Mouse (Mus musculus): Measurements from ENCODE around the gene Brox. TPM values are rescaled to one million over a fixed set of nuclear protein-coding genes. Genes with fewer than 3 reads are reported as not detected.
"Not testable (repeated sequence)": the region's sequence is repeated elsewhere in the genome, so short reads cannot be mapped to it uniquely, and the experiment has no call there.

Gene Brox
- polyA plus RNA-seq, 1 experiment: 19.8 TPM

GRCm38 (mm10) chr1:183320708-183321107 lies 23.6 kb upstream of the Brox start:
- no peak for DNase-seq
- H3K27me3 ChIP-seq (replicated peaks; ENCODE audit: control insufficient read depth, insufficient read depth, low read length): no peaks in the 10 kb centered on the region
- no peak for TF ChIP-seq CTCF (conservative IDR thresholded peaks at IDR 0.05; ENCODE audit: insufficient read depth, insufficient read length, low read depth, low read length)
- TF ChIP-seq POLR2A (IDR thresholded peaks at IDR 0.05; ENCODE audit: low read depth, low read length): no peak
- H3K27ac ChIP-seq (ENCODE audit: insufficient read depth, low read depth, low read length): no peak overlapping the region
- H3K4me1 ChIP-seq (ENCODE audit: control insufficient read depth, insufficient read depth, low read length): no peaks in the 10 kb centered on the region
- H3K36me3 ChIP-seq (ENCODE audit: control insufficient read depth, insufficient read depth, low read length): peaks cover 8% of the 10 kb centered on the region
- no peak overlapping the region for H3K4me3 ChIP-seq (ENCODE audit: insufficient read depth, low read depth, low read length)
- 68% methylated on average over 3 of the region's 3 CpGs for WGBS

GRCm38 (mm10) chr1:183315783-183316182 lies 18.7 kb upstream of the Brox start:
- Histone ChIP-seq H3K27me3 (replicated peaks; ENCODE audit: control insufficient read depth, insufficient read depth, low read length) (no peaks in the 10 kb centered on the region), H3K4me3 (ENCODE audit: insufficient read depth, low read depth, low read length) (no peak overlapping the region), H3K36me3 (ENCODE audit: control insufficient read depth, insufficient read depth, low read length) (no peaks in the 10 kb centered on the region), H3K4me1 (ENCODE audit: control insufficient read depth, insufficient read depth, low read length) (no peaks in the 10 kb centered on the region), H3K27ac (ENCODE audit: insufficient read depth, low read depth, low read length) (no peak overlapping the region)
- 94% methylated on average over 2 of the region's 2 CpGs for WGBS
- TF ChIP-seq POLR2A (IDR thresholded peaks at IDR 0.05; ENCODE audit: low read depth, low read length) (no peak), CTCF (conservative IDR thresholded peaks at IDR 0.05; ENCODE audit: insufficient read depth, insufficient read length, low read depth, low read length) (no peak)
- DNase-seq: peak; percentile 14

- H3K36me3 ChIP-seq (ENCODE audit: control insufficient read depth, insufficient read depth, low read length): no peaks in the 10 kb centered on the region; the same call in 1 of the 2 replicates
- no peaks in the 10 kb centered on the region for H3K4me1 ChIP-seq (ENCODE audit: control insufficient read depth, insufficient read depth, low read length)
- WGBS: 88% methylated on average over 2 of the region's 2 CpGs
- no peak overlapping the region for H3K4me3 ChIP-seq (ENCODE audit: insufficient read depth, low read depth, low read length)
- no peak overlapping the region for H3K27ac ChIP-seq (ENCODE audit: insufficient read depth, low read depth, low read length)
- no peaks in the 10 kb centered on the region for H3K27me3 ChIP-seq (replicated peaks; ENCODE audit: control insufficient read depth, insufficient read depth, low read length)
- TF ChIP-seq POLR2A (IDR thresholded peaks at IDR 0.05; ENCODE audit: low read depth, low read length) (no peak), CTCF (conservative IDR thresholded peaks at IDR 0.05; ENCODE audit: insufficient read depth, insufficient read length, low read depth, low read length) (no peak)
- DNase-seq: no peak
These were observed 15.0 kb upstream of the Brox start for GRCm38 (mm10) chr1:183312076-183312475.

GRCm38 (mm10) chr1:183309601-183310000 lies 12.5 kb upstream of the Brox start:
- H3K4me3 ChIP-seq (ENCODE audit: insufficient read depth, low read depth, low read length); H3K4me1 ChIP-seq (ENCODE audit: control insufficient read depth, insufficient read depth, low read length); H3K27ac ChIP-seq (ENCODE audit: insufficient read depth, low read depth, low read length); H3K27me3 ChIP-seq (replicated peaks; ENCODE audit: control insufficient read depth, insufficient read depth, low read length); DNase-seq; H3K36me3 ChIP-seq (ENCODE audit: control insufficient read depth, insufficient read depth, low read length): not testable (repeated sequence)
- WGBS: 89% methylated on average over 2 of the region's 2 CpGs

GRCm38 (mm10) chr1:183308476-183308875 lies 11.4 kb upstream of the Brox start:
- WGBS: 87% methylated on average over 1 of the region's 1 CpGs
- no peak for DNase-seq
- no peak overlapping the region for H3K4me3 ChIP-seq (ENCODE audit: insufficient read depth, low read depth, low read length)
- no peaks in the 10 kb centered on the region; the same call in 1 of the 2 replicates for H3K36me3 ChIP-seq (ENCODE audit: control insufficient read depth, insufficient read depth, low read length)
- H3K27me3 ChIP-seq (replicated peaks; ENCODE audit: control insufficient read depth, insufficient read depth, low read length): no peaks in the 10 kb centered on the region
- no peak overlapping the region for H3K27ac ChIP-seq (ENCODE audit: insufficient read depth, low read depth, low read length)
- H3K4me1 ChIP-seq (ENCODE audit: control insufficient read depth, insufficient read depth, low read length): no peaks in the 10 kb centered on the region
- TF ChIP-seq POLR2A (IDR thresholded peaks at IDR 0.05; ENCODE audit: low read depth, low read length): no peak
- TF ChIP-seq CTCF (conservative IDR thresholded peaks at IDR 0.05; ENCODE audit: insufficient read depth, insufficient read length, low read depth, low read length): no peak

- TF ChIP-seq CTCF (conservative IDR thresholded peaks at IDR 0.05; ENCODE audit: insufficient read depth, insufficient read length, low read depth, low read length): no peak
- TF ChIP-seq POLR2A (IDR thresholded peaks at IDR 0.05; ENCODE audit: low read depth, low read length): no peak
- Histone ChIP-seq H3K27me3 (replicated peaks; ENCODE audit: control insufficient read depth, insufficient read depth, low read length) (no peaks in the 10 kb centered on the region), H3K36me3 (ENCODE audit: control insufficient read depth, insufficient read depth, low read length) (no peaks in the 10 kb centered on the region; the same call in 1 of the 2 replicates), H3K4me1 (ENCODE audit: control insufficient read depth, insufficient read depth, low read length) (no peaks in the 10 kb centered on the region), H3K4me3 (ENCODE audit: insufficient read depth, low read depth, low read length) (no peak overlapping the region), H3K27ac (ENCODE audit: insufficient read depth, low read depth, low read length) (no peak overlapping the region)
- WGBS: 70% methylated on average over 3 of the region's 3 CpGs
- no peak for DNase-seq
These were observed 10.5 kb upstream of the Brox start for GRCm38 (mm10) chr1:183307555-183307954.

DNA sequence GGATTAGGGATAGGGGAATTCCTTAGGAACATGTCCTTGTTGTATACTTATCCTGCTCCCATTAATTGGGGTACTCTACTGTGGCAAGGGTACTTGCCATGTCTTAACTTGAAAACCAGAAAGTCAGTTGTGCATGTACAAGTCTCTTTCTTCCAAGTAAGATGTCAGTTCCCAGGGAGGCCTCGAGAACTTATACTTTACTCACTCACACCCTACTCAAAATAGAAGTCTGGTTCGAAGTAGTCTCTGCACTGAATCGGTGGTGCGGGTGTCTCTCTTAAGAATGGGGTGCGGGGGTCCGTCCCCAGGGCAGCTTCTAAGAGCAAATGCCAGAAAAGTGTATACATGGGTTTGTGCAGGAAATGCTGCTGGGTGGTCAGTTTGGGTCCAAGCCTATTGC lies 2.1 kb upstream of the Brox start:
- DNase-seq: peak; percentile 98
- 87% methylated on average over 6 of the region's 6 CpGs for WGBS
- Histone ChIP-seq H3K4me3 (ENCODE audit: insufficient read depth, low read depth, low read length) (no peak overlapping the region), H3K27ac (ENCODE audit: insufficient read depth, low read depth, low read length) (no peak overlapping the region), H3K36me3 (ENCODE audit: control insufficient read depth, insufficient read depth, low read length) (no peaks in the 10 kb centered on the region), H3K27me3 (replicated peaks; ENCODE audit: control insufficient read depth, insufficient read depth, low read length) (no peaks in the 10 kb centered on the region), H3K4me1 (ENCODE audit: control insufficient read depth, insufficient read depth, low read length) (no peaks in the 10 kb centered on the region)
- no peak for TF ChIP-seq CTCF (conservative IDR thresholded peaks at IDR 0.05; ENCODE audit: insufficient read depth, insufficient read length, low read depth, low read length)
- TF ChIP-seq POLR2A (IDR thresholded peaks at IDR 0.05; ENCODE audit: low read depth, low read length): no peak

Data from kidney, adult 2 months (tissue).